Comparison of ENCODE assay signal across 12 mouse cellular contexts in the genomic region with DNA sequence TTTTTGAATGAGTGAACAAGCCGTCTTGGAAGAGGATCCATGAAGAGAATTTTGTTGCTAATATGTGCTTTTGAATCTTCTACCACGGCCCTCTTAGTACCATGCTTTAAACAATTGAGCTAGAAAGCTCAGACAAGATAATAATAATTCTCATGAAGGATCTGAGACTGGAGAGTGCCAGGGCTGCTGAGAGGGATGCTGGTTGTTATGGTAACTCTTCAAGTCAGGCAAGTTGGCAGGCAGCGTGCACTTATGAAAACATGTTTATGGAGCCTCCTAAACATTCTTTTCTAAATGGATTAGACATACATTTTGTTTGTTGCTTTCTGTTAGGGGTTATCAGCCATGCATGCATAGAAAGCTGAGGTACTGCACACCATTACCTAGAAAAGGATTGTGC.
"Had no signal": no experiment of that assay in that cellular context is flagged by ENCODE, and none has a peak within 500 bp of the region (broad histone marks: within the 10 kb centered on the region; RNA-seq: fewer than 3 reads in every experiment).

No protein-coding gene starts in this region.

- H3K27ac ChIP-seq: limb, embryonic 10.5 days; liver, embryonic 15.5 days; neural tube, embryonic 12.5 days; stomach, postnatal 0 days had no signal

- H3K4me1 ChIP-seq: limb, embryonic 10.5 days; liver, embryonic 15.5 days; neural tube, embryonic 12.5 days had no signal

- H3K4me2 ChIP-seq: liver, embryonic 11.5 days; liver, embryonic 15.5 days; neural tube, embryonic 12.5 days had no signal

- H3K36me3 ChIP-seq: limb, embryonic 10.5 days; liver, embryonic 15.5 days; neural tube, embryonic 12.5 days had no signal

- H3K9ac ChIP-seq: liver, embryonic 15.5 days; neural tube, embryonic 12.5 days had no signal

- H3K9me3 ChIP-seq: limb, embryonic 10.5 days; liver, embryonic 15.5 days; neural tube, embryonic 12.5 days had no signal

- ATAC-seq: intestine, postnatal 0 days; lung, postnatal 0 days had no signal

- DNase-seq: kidney, adult 8-10 months; kidney, postnatal 25 days; lung, adult 2 months; lung, postnatal 36 days; midbrain, embryonic 14.5 days had no signal

- H3K27me3 ChIP-seq: liver, embryonic 15.5 days; neural tube, embryonic 12.5 days had no signal

- H3K4me3 ChIP-seq: limb, embryonic 10.5 days; liver, embryonic 15.5 days; neural tube, embryonic 12.5 days had no signal
